Mouse (Mus musculus): ENCODE results near the gene Fam171a2.

Fam171a2 gene

GRCm38 (mm10) chr11:102447497-102447896 is at the start of gene Fam171a2:
Gene Fam171a2 (minus strand): TSS chr11:102447682.
- peak; percentile 80 to 93 for DNase-seq

- no peak for DNase-seq
Measured at GRCm38 (mm10) chr11:102496732-102497131, 49.2 kb upstream of the Fam171a2 start.

- no peak for DNase-seq
Measured at GRCm38 (mm10) chr11:102496206-102496605, 48.7 kb upstream of the Fam171a2 start.

GRCm38 (mm10) chr11:102495742-102496141 is 48.3 kb upstream of the Fam171a2 start:
- DNase-seq = no peak

GRCm38 (mm10) chr11:102495114-102495513 is 47.6 kb upstream of the Fam171a2 start:
- DNase-seq = no peak

- no peak for DNase-seq
Measured at GRCm38 (mm10) chr11:102494063-102494650, 46.7 kb upstream of the Fam171a2 start.

- no peak for DNase-seq
Measured at GRCm38 (mm10) chr11:102493241-102493640, 45.8 kb upstream of the Fam171a2 start.

- DNase-seq = no peak
Measured at GRCm38 (mm10) chr11:102487901-102488300, 40.4 kb upstream of the Fam171a2 start.

- peak; percentile 56 to 59 for DNase-seq
Measured at GRCm38 (mm10) chr11:102486733-102487386, 39.4 kb upstream of the Fam171a2 start.

- no peak for DNase-seq
Measured at GRCm38 (mm10) chr11:102481779-102482178, 34.3 kb upstream of the Fam171a2 start.

- DNase-seq = no peak
Measured at GRCm38 (mm10) chr11:102480897-102481296, 33.4 kb upstream of the Fam171a2 start.

GRCm38 (mm10) chr11:102480111-102480510 is 32.6 kb upstream of the Fam171a2 start:
- DNase-seq = no peak

GRCm38 (mm10) chr11:102479581-102479980 is 32.1 kb upstream of the Fam171a2 start:
- DNase-seq = no peak

- DNase-seq = no peak
Measured at GRCm38 (mm10) chr11:102478671-102479070, 31.2 kb upstream of the Fam171a2 start.

- DNase-seq = no peak
Measured at GRCm38 (mm10) chr11:102475027-102475426, 27.5 kb upstream of the Fam171a2 start.

GRCm38 (mm10) chr11:102469648-102470357 is 22.3 kb upstream of the Fam171a2 start, which contains the start of gene Itga2b:
Gene Itga2b (minus strand): TSS chr11:102470122.
- no peak for DNase-seq

GRCm38 (mm10) chr11:102467041-102467631 is 19.7 kb upstream of the Fam171a2 start:
- peak; percentile 90 to 91 for DNase-seq

GRCm38 (mm10) chr11:102465713-102466436 is 18.4 kb upstream of the Fam171a2 start:
- peak in 1 of 2 experiments; percentile 35 for DNase-seq

- DNase-seq = no peak
Measured at GRCm38 (mm10) chr11:102464901-102465300, 17.4 kb upstream of the Fam171a2 start.

- DNase-seq = no peak
Measured at GRCm38 (mm10) chr11:102461764-102462163, 14.3 kb upstream of the Fam171a2 start.

GRCm38 (mm10) chr11:102460541-102460940 is 13.1 kb upstream of the Fam171a2 start:
- DNase-seq = no peak

GRCm38 (mm10) chr11:102455740-102456396 is 8.4 kb upstream of the Fam171a2 start:
- peak; percentile 67 to 77 for DNase-seq
